Mouse (Mus musculus) liver, embryonic 12.5 days (tissue): ENCODE results near the gene Galnt5. TPM values are rescaled to one million over a fixed set of nuclear protein-coding genes. Genes with fewer than 3 reads are reported as not detected.

ENCODE experiments used
- ATAC-seq: fragments of 200-750 bp; cut with Nextera tagmentation; 2 replicates; pipeline ENCODE4 v1.8.0; 2017; ENCODE audit warnings: moderate number of reproducible peaks, mild to moderate bottlenecking, moderate library complexity
- H3K27ac ChIP-seq: fragments of 300-500 bp; sonication (generic); 2 replicates; pipeline ENCODE4 v1.5.1; 2016; ENCODE audit warnings: mild to moderate bottlenecking
- H3K27me3 ChIP-seq: fragments of 300-500 bp; sonication (generic); replicated peaks from 2 replicates; pipeline ENCODE4 v1.6.1; 2016; ENCODE audit warnings: mild to moderate bottlenecking, moderate library complexity
- H3K36me3 ChIP-seq: fragments of 300-500 bp; sonication (generic); 2 replicates; pipeline ENCODE4 v1.6.1; 2016; ENCODE audit warnings: mild to moderate bottlenecking, moderate library complexity
- H3K4me1 ChIP-seq: fragments of 300-500 bp; sonication (generic); 2 replicates; pipeline ENCODE4 v1.6.1; 2016
- H3K4me2 ChIP-seq: fragments of 300-500 bp; sonication (generic); 2 replicates; pipeline ENCODE4 v1.6.1; 2016; ENCODE audit warnings: mild to moderate bottlenecking, moderate library complexity
- H3K4me3 ChIP-seq: fragments of 300-500 bp; sonication (generic); 2 replicates; pipeline ENCODE4 v1.5.1; 2016; ENCODE audit warnings: mild to moderate bottlenecking, moderate library complexity
- H3K9ac ChIP-seq: fragments of 300-500 bp; sonication (generic); 2 replicates; pipeline ENCODE4 v1.6.1; 2016; ENCODE audit warnings: mild to moderate bottlenecking, moderate library complexity
- H3K9me3 ChIP-seq: fragments of 300-500 bp; sonication (generic); replicated peaks from 2 replicates; pipeline ENCODE4 v1.6.1; 2016; ENCODE audit warnings: mild to moderate bottlenecking, moderate library complexity
- WGBS: fragments of 180-500 bp; shearing (Covaris S2); methylation state at CpG from one replicate; pipeline ENCODE4 v1.1.7; 2016; ENCODE audit not compliant: insufficient replicate concordance; 5-methylcytosine and 5-hydroxymethylcytosine counted together
- polyA plus RNA-seq: library from polyadenylated mRNA; unstranded; fragments of >200 nt; fragmentation: Nextera tagmentation; extraction: Ambion mirVana; gene quantifications from 2 replicates; pipeline ENCODE4 v1.2.1, GENCODE M21; 2016

The Galnt5 gene
- polyA plus RNA-seq = 0.04 and 0.14 TPM in 2 replicates

DNA sequence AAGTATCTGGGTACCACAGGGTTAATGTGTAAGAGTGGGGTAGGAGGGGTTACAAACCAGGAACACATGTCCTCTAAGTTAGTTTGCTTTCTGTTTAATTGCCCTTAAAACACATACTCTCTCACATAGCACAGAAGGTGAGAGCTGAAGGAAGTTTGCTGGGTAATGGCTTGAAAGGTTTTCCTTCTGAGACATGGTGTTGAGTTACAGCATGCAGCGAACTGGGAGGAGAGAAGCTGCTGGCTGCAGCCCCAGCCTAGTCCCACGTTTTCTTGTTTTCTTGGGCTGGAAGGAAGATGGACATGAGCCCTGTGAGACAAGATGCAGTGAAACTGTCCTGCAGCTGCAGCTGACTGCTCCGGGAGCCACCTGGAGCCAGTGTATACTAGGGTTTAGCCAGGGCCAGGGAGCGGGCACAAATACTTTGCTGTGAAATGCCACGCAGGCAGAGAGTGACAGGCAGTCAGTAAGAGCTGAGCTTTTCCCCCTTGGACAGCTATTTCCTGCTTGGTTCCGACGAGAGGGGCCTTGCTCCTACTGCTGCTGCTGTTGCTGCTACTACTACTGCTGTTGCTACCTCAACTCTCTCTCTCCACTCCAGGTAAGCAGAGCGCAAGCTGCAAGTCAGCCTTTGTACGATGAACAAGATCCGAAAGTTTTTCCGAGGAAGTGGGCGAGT lies at the start of gene Galnt5:
Galnt5 (plus strand) TSS at position 133 of the 679 bp plus-strand sequence.
- ATAC-seq = no peak
- H3K4me2 ChIP-seq = no peak within 1 kb of the TSS
- no peak within 1 kb of the TSS for H3K27ac ChIP-seq
- WGBS = 42% methylated on average over 12 of the region's 12 CpGs
- no peaks in the 10 kb centered on the region for H3K27me3 ChIP-seq
- no peaks in the 10 kb centered on the region for H3K9me3 ChIP-seq
- H3K4me1 ChIP-seq = no peaks in the 10 kb centered on the region
- no peaks in the 10 kb centered on the region for H3K36me3 ChIP-seq
- no peak within 1 kb of the TSS for H3K9ac ChIP-seq
- no peak within 1 kb of the TSS for H3K4me3 ChIP-seq

DNA sequence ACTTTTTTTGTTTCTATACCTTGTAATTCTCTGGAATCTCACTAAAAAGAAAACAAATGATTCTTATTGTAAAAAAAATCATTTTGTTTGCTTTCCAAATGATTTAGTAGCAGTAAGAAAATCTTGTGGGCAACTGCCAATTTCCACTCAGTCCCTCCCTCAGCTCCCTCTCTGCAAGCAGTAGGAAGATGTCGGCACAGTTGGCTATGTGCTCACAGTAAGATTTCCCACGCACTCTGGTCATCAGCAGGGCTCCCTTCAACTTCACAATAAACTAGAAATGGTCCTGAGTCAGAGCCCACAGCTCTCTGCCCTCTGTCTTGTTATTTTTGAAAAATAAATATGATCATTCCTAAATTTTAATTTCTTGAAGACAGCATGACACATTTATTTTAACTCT lies 46.1 kb upstream of the Galnt5 start:
- Histone ChIP-seq H3K27ac (no peak overlapping the region), H3K9ac (no peak overlapping the region), H3K27me3 (no peaks in the 10 kb centered on the region), H3K4me2 (no peak overlapping the region), H3K9me3 (no peaks in the 10 kb centered on the region), H3K4me3 (no peak overlapping the region), H3K36me3 (no peaks in the 10 kb centered on the region), H3K4me1 (no peaks in the 10 kb centered on the region)
- no peak for ATAC-seq
- 58% methylated on average over 2 of the region's 2 CpGs for WGBS

DNA sequence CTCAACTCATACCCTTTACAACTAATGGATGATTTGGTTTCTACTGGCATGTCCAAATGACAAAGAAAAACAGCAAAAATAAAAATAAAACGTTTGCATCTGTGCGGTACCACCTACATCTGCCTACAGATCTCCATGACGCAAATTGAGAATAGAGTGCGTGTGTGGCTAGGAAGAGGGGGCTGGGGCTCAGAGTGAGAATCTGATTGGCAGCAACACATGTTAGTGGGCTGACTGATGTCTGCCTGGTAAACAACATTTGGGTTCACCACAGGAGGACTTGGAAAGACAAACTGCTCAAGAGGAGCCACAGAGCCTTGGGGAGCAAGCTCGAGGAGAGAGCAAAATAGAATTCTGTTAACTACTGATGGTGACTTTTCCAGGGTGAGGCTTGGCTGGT lies 36.9 kb upstream of the Galnt5 start:
- Histone ChIP-seq H3K27ac (no peak overlapping the region), H3K9ac (no peak overlapping the region), H3K36me3 (no peaks in the 10 kb centered on the region), H3K27me3 (no peaks in the 10 kb centered on the region), H3K4me2 (no peak overlapping the region), H3K9me3 (no peaks in the 10 kb centered on the region), H3K4me1 (no peaks in the 10 kb centered on the region), H3K4me3 (no peak overlapping the region)
- 65% methylated on average over 5 of the region's 5 CpGs for WGBS
- no peak for ATAC-seq

DNA sequence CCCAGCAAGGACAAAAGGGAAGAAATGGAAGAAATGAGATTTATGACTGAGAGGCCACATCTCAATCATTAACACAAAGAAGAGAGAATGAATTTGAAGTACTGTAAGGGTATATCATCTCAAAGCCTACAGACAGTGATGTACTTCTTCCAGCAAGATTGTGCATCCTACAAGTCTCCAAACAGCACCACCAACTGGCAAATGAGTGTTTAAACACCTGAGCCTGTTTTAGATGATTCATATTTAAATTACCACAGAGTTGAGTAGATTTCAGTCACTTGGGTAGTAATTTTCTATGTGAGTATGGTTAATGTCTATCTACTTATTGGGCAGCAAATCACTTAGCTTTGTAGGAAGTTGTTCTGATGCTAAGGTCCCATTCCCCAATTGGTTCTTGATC lies 15.4 kb upstream of the Galnt5 start:
- H3K27me3 ChIP-seq = no peaks in the 10 kb centered on the region
- H3K4me2 ChIP-seq = no peak overlapping the region
- H3K9ac ChIP-seq = no peak overlapping the region
- H3K4me3 ChIP-seq = no peak overlapping the region
- ATAC-seq = no peak
- no peak overlapping the region for H3K27ac ChIP-seq
- H3K36me3 ChIP-seq = no peaks in the 10 kb centered on the region
- no peaks in the 10 kb centered on the region for H3K9me3 ChIP-seq
- no peaks in the 10 kb centered on the region for H3K4me1 ChIP-seq

DNA sequence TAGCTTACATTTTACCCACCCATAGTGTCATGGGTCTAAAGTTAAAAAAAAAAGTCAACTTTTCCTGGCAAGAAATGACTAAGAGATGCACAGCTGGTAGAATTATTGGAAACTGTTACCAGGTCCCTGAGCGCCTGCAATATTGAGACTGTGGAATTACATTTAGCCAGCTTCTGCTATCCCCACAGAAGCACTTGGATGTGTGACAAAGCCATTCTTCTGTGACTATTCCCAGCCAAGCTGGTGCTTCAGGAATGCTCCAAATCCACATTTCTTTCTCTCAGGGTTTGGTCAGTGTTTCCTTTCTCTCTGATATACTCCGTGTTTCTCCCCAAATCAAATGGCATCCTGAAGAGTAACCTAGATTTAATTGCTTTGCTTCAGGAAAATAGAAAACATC lies 6.6 kb upstream of the Galnt5 start:
- H3K9ac ChIP-seq = no peak overlapping the region
- no peaks in the 10 kb centered on the region for H3K9me3 ChIP-seq
- no peaks in the 10 kb centered on the region for H3K4me1 ChIP-seq
- no peak overlapping the region for H3K4me3 ChIP-seq
- 82% methylated on average over 2 of the region's 2 CpGs for WGBS
- no peak overlapping the region for H3K4me2 ChIP-seq
- no peak for ATAC-seq
- H3K36me3 ChIP-seq = no peaks in the 10 kb centered on the region
- no peak overlapping the region for H3K27ac ChIP-seq
- no peaks in the 10 kb centered on the region for H3K27me3 ChIP-seq

DNA sequence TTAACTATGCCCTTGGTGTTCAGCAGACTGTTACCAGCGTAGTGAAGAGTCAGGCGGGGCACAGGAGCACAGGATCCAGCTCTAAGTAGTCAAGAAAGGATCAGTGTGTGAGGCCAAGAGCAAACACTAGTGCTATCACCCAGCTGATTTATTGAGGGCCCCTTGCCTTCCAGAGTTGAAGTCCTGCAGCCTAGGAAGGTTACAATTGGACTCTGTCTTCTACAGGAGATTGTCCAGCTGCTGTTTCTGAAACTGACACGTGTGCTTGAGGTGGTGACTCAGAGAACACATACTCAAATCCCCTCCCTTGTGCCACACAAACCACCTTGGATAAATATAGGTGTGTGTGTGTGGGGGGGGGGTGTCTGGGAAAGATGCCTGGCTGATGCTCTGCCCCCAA lies 3.8 kb downstream of the Galnt5 start:
- WGBS = 67% methylated on average over 3 of the region's 3 CpGs
- Histone ChIP-seq H3K4me2 (no peak overlapping the region), H3K27ac (no peak overlapping the region), H3K9ac (no peak overlapping the region), H3K4me3 (no peak overlapping the region), H3K27me3 (no peaks in the 10 kb centered on the region), H3K4me1 (no peaks in the 10 kb centered on the region), H3K36me3 (no peaks in the 10 kb centered on the region), H3K9me3 (no peaks in the 10 kb centered on the region)
- no peak for ATAC-seq

DNA sequence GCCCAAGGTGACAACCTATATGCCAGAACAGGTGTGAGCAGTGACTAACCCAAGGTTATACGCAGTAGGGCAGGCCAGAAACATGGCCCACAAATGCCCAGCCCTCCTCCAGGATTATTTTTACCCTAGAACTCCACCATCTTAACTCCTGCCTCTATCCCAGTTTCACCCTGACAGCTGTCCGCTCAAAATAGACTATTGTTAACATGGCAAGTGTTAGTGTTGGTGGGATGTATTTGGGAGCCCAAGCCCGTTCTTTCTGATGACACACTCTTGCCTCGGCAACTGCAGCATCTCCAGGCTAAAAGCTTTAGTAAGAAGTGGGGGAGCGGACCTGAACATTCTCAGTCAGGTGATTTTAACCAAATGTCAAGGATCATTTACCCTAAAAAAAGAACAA lies 9.4 kb downstream of the Galnt5 start:
- Histone ChIP-seq H3K4me3 (no peak overlapping the region), H3K4me1 (no peaks in the 10 kb centered on the region), H3K9ac (no peak overlapping the region), H3K4me2 (no peak overlapping the region), H3K27ac (no peak overlapping the region), H3K27me3 (no peaks in the 10 kb centered on the region), H3K36me3 (no peaks in the 10 kb centered on the region), H3K9me3 (no peaks in the 10 kb centered on the region)
- 73% methylated on average over 5 of the region's 5 CpGs for WGBS
- no peak for ATAC-seq

DNA sequence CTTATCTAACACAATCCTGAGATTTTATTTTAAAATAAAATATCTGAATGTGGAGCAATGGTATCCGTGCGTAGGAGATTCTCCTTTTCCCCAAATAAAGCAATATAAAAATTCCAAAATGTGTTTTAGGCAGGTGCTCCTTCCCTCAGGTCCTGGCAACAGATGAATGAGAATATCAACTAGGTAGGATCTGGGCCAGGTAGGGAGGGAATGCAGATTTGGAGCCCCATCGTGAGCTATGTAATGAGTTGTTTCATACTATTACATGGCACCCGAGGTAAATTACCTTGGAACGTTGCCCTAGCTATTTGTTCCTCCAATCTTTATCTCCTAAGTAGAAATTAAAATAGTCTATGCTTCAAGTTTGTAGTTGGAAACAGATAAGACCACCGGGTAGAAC lies 25.9 kb downstream of the Galnt5 start:
- H3K9me3 ChIP-seq = no peaks in the 10 kb centered on the region

DNA sequence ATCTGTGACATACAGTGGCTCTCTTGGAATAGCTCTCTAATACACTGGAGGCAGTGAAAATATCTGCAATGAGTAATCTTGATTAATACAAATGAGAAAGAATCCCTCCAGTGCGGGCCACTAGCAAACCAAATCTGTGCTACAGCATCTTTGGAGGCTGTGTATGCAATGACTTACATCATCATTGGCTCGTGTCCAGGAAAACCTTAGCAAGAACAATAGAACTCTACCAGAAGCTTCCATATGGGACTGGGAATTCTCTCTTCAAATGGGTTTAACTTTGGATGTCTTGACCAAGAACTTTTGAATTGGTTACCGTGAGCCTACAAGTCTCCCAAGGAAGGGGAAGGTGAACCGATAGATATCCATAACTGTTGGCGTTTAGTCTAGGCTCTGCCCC lies 29.1 kb downstream of the Galnt5 start:
- Histone ChIP-seq H3K27ac (no peak overlapping the region), H3K4me3 (no peak overlapping the region), H3K27me3 (no peaks in the 10 kb centered on the region), H3K9me3 (no peaks in the 10 kb centered on the region), H3K4me1 (no peaks in the 10 kb centered on the region), H3K9ac (no peak overlapping the region), H3K36me3 (no peaks in the 10 kb centered on the region), H3K4me2 (no peak overlapping the region)
- 69% methylated on average over 5 of the region's 5 CpGs for WGBS
- ATAC-seq = no peak

More for the DNA sequence above, 25.9 kb downstream of the Galnt5 start:
- WGBS = 75% methylated on average over 6 of the region's 6 CpGs
- no peak for ATAC-seq
- Histone ChIP-seq H3K36me3 (no peaks in the 10 kb centered on the region), H3K9ac (no peak overlapping the region), H3K27ac (no peak overlapping the region), H3K4me3 (no peak overlapping the region), H3K4me2 (no peak overlapping the region), H3K27me3 (no peaks in the 10 kb centered on the region), H3K4me1 (no peaks in the 10 kb centered on the region)

DNA sequence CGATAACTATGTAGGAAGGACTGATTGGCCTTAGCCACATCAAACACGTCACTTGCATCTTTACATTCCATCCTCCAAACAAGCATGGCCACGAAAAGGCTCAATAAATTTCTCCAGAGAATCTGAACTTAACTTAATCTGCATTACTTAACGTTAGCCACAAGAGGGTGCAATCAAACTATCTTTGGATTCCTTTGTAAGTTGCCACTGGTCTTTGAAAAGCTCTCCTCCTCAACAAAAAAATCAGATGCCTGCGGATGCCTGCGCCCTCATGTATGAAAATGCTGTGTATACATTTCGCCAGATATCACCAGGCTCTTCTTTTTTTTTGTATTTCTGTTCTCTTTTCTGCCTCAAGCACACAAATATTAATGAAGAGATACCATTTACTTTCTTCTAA lies 31.7 kb downstream of the Galnt5 start:
- no peaks in the 10 kb centered on the region for H3K9me3 ChIP-seq
- H3K4me3 ChIP-seq = no peak overlapping the region
- no peak overlapping the region for H3K27ac ChIP-seq
- no peak for ATAC-seq
- no peaks in the 10 kb centered on the region for H3K27me3 ChIP-seq
- H3K9ac ChIP-seq = no peak overlapping the region
- no peaks in the 10 kb centered on the region for H3K36me3 ChIP-seq
- 24% methylated on average over 7 of the region's 7 CpGs for WGBS
- H3K4me1 ChIP-seq = no peaks in the 10 kb centered on the region
- no peak overlapping the region for H3K4me2 ChIP-seq

DNA sequence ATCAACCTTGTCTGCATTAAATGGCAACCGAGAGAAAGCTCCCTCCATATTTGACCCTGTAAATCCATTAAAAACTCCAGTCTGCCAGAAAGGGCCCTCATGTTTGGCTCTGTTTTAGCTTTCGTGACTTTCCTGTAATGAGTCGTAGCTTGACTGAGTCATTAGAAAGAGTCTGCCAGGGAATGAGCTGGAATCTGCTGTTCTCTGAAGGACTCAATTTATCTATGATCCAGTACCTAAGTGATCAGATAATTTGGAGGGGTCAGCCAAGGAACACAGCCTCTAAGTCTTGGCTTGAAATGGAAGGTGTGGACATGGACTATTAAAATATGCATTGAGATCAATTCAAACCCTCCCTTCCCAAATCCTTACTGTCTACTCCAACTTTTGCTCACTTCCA lies 33.7 kb downstream of the Galnt5 start:
- H3K9me3 ChIP-seq = no peaks in the 10 kb centered on the region
- no peaks in the 10 kb centered on the region for H3K27me3 ChIP-seq
- no peak overlapping the region for H3K27ac ChIP-seq
- no peak for ATAC-seq
- no peak overlapping the region for H3K9ac ChIP-seq
- H3K4me3 ChIP-seq = no peak overlapping the region
- H3K4me2 ChIP-seq = no peak overlapping the region
- H3K36me3 ChIP-seq = no peaks in the 10 kb centered on the region
- 76% methylated on average over 3 of the region's 3 CpGs for WGBS
- 0 out of 2 replicates have a peak, but pooled peaks cover 4% of the 10 kb centered on the region for H3K4me1 ChIP-seq

DNA sequence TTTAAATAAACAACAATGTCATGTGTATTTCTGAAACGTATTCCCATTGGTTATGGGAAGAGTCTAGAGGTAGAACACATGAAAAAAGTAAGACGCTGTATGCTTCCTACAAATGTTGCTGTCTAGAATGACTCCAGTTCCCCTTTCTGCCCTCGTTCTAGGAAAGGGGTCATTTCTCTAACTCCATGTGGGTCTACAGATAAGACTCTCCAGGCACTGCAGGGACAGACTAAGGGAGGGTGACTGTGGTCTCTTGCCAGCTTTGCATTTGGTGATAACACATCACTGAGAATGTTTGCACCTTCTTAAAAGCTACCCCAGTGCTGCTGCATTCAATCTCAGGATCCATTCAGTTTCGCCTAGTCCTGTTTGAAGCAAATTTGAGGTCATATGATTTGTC lies 38.0 kb downstream of the Galnt5 start:
- Histone ChIP-seq H3K4me3 (no peak overlapping the region), H3K9ac (no peak overlapping the region), H3K9me3 (no peaks in the 10 kb centered on the region), H3K27ac (no peak overlapping the region), H3K4me1 (0 out of 2 replicates have a peak, but pooled peaks cover 4% of the 10 kb centered on the region), H3K27me3 (no peaks in the 10 kb centered on the region), H3K4me2 (no peak overlapping the region), H3K36me3 (no peaks in the 10 kb centered on the region)
- ATAC-seq = peak; percentile 72
- WGBS = 18% methylated on average over 4 of the region's 4 CpGs

DNA sequence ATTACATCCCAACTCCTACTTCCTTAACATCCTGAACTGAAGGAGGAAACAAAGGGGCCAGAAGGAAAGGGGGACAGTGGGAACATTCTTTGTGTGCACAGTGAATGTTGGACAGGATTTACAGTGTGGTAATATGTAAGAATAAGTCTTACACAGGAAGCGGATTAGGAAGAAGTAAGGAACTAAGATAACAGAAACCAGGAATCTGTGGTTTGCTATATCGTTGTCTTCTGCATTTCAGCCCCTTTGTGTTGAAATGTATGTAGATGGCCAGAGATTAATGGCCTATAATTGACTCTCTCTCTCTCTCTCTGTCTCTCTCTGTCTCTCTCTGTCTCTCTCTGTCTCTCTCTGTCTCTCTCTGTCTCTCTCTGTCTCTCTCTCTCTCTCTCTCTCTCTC lies 39.2 kb downstream of the Galnt5 start:
- 22% methylated on average over 2 of the region's 2 CpGs for WGBS
- 0 out of 2 replicates have a peak, but pooled peaks cover 4% of the 10 kb centered on the region for H3K4me1 ChIP-seq
- H3K9ac ChIP-seq = no peak overlapping the region
- no peaks in the 10 kb centered on the region for H3K36me3 ChIP-seq
- no peak for ATAC-seq
- no peak overlapping the region for H3K4me2 ChIP-seq
- no peaks in the 10 kb centered on the region for H3K27me3 ChIP-seq
- no peak overlapping the region for H3K4me3 ChIP-seq
- no peak overlapping the region for H3K27ac ChIP-seq
- no peaks in the 10 kb centered on the region for H3K9me3 ChIP-seq
